Mouse (Mus musculus): Measurements from ENCODE around the gene Gm30737.
"Not testable (repeated sequence)": the region's sequence is repeated elsewhere in the genome, so short reads cannot be mapped to it uniquely, and the experiment has no call there.

Gm30737 gene

GRCm38 (mm10) chrY:14400410-14400809, at the start of gene Gm30737:
TSS of gene Gm30737 (plus strand) at chrY:14400710.
- DNase-seq = not testable (repeated sequence)

Data from retina, postnatal 1 day (tissue).